Mouse (Mus musculus): ENCODE measurements around the gene Zswim3. TPM values are rescaled to one million over a fixed set of nuclear protein-coding genes. Genes with fewer than 3 reads are reported as not detected.
"Not testable (repeated sequence)": the region's sequence is repeated elsewhere in the genome, so short reads cannot be mapped to it uniquely, and the experiment has no call there.

Zswim3 gene
- polyA plus RNA-seq, 1 experiment from 2014 or later = 7.9 TPM

DNA sequence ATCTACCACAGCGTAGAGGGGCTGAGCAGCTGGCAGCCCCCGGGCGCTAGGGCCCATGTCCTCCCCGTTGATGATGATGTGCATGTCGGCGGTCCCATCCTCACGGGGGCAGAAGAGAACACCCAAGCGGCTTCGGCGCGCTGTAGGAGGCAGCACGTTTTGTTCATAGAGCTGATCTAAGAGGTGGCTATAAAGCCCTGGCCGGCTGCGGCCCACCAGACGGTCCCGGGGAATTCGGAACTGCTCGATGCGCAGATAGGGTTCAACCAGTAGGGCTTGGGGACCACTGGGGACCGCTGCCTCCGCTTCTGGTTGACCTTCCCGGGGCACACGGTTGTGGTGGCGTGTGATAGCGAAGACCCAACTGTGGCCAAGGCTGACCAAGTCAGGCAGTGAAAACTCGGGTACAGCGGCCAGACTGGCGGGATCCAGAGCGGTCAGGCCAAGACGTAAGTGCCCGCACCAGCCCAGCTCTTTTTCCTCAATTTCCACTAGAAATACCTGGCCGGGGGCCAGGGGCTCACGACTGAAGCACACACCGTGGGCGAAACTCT is 27.9 kb downstream of the Zswim3 start, which contains the start of gene Ctsa:
Gene Ctsa, plus strand, starts transcription at position 126 of the 554 bp plus-strand sequence.
- Histone ChIP-seq H3K4me1 (peaks cover 17% of the 10 kb centered on the region), H3K9me3 (no peaks in the 10 kb centered on the region), H3K36me3 (0 out of 2 replicates have a peak, but pooled peaks cover 3% of the 10 kb centered on the region), H3K27ac (peak within 1 kb of the TSS; percentile 87), H3K9ac (peak within 1 kb of the TSS; percentile 81), H3K4me3 (replicated peaks) (peak within 1 kb of the TSS; percentile 63), H3K27me3 (replicated peaks) (no peaks in the 10 kb centered on the region), H3K4me2 (peak within 1 kb of the TSS; percentile 98)
- ATAC-seq (ENCODE audit: insufficient read depth, low FRiP score, low read depth) = peak; percentile 69
- WGBS = under 1% methylated on average over 35 of the region's 35 CpGs

DNA sequence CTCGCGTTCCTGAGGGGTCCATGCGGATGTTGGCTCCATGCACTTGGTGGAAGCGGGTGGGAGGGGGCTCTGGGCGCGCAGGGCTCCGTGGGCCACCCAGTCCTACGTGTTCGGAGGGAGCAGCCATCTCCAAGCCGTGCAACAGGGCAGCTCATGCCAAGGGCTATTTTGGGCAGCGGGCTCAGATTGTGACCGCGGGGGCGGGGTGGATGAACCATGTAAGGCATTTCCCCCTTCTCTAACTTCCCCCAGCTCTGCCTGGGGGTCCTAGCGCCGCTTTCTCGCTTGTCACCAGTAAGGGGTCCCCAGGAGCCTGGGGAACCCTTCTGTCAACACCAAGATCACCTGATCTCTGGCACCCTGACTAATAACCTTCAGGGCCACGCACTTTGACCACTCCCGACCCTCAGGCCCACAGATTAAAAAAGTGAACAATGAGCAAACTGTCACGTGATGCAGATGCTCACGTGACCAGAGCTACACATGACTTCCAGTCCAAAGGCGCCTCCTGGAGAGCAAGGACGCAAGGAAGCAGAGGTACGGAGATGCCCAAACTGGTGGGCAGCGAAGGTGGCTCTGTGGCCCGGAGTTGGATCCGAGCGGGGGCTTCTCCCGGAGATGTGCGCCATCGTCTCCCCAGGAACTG is 28.5 kb downstream of the Zswim3 start, which contains the start of gene Neurl2:
Gene Neurl2, minus strand, starts transcription at position 143 of the 646 bp plus-strand sequence.
- Histone ChIP-seq H3K27me3 (replicated peaks) (no peaks in the 10 kb centered on the region), H3K9ac (peak within 1 kb of the TSS; percentile 81), H3K4me1 (peaks cover 17% of the 10 kb centered on the region), H3K36me3 (0 out of 2 replicates have a peak, but pooled peaks cover 3% of the 10 kb centered on the region), H3K4me2 (peak within 1 kb of the TSS; percentile 98), H3K27ac (peak within 1 kb of the TSS; percentile 87), H3K4me3 (replicated peaks) (peak within 1 kb of the TSS; percentile 63), H3K9me3 (no peaks in the 10 kb centered on the region)
- peak; percentile 63 for ATAC-seq (ENCODE audit: insufficient read depth, low FRiP score, low read depth)
- WGBS = under 1% methylated on average over 31 of the region's 31 CpGs

DNA sequence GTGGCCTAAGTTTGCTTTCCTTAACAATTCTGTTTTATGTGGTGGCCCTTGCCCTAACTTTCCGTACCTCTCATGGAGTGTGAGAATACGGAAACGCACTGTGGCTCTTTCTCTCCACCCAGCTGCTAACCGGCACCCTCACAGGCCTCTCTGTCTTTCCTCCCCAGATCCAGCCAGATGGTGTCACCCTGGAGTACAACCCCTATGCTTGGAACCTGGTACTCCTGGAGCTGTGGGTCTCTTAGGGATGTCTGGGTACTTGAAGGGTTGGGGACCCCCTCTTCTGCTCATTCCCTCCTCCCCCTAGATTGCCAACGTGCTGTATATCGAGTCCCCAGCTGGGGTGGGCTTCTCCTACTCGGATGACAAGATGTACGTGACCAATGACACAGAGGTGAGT is 29.6 kb downstream of the Zswim3 start:
- no peak for ATAC-seq (ENCODE audit: insufficient read depth, low FRiP score, low read depth)
- Histone ChIP-seq H3K9ac (peak overlapping the region; percentile 81; the same call in 1 of the 2 replicates), H3K36me3 (peaks cover 13% of the 10 kb centered on the region; the same call in 1 of the 2 replicates), H3K27ac (no peak overlapping the region), H3K4me3 (replicated peaks) (peak overlapping the region; percentile 63), H3K4me1 (peaks cover 17% of the 10 kb centered on the region), H3K27me3 (replicated peaks) (no peaks in the 10 kb centered on the region), H3K4me2 (peak overlapping the region; percentile 98), H3K9me3 (no peaks in the 10 kb centered on the region)
- WGBS = 35% methylated on average over 8 of the region's 8 CpGs

DNA sequence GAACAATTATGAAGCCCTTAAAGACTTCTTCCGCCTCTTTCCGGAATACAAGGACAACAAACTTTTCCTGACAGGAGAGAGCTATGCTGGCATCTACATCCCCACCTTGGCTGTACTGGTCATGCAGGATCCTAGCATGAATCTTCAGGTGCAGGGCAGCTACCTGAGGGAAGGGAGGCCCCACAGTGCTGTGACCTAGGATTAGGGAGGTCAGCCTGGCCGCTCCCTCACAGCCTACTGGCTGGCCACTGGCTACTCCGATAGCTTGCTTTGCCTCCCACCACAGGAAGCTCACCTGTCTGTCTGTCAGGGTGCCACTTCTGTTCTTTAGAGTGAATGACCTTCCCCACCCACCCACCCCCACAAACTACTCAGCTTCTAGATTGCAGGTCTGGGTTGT is 30.3 kb downstream of the Zswim3 start:
- Histone ChIP-seq H3K4me2 (no peak overlapping the region), H3K27ac (no peak overlapping the region), H3K36me3 (peaks cover 19% of the 10 kb centered on the region; the same call in 1 of the 2 replicates), H3K9ac (no peak overlapping the region), H3K4me3 (replicated peaks) (peak overlapping the region; percentile 63; the same call in 1 of the 2 replicates), H3K9me3 (no peaks in the 10 kb centered on the region), H3K4me1 (peaks cover 17% of the 10 kb centered on the region), H3K27me3 (replicated peaks) (no peaks in the 10 kb centered on the region)
- no peak for ATAC-seq (ENCODE audit: insufficient read depth, low FRiP score, low read depth)
- 87% methylated on average over 4 of the region's 4 CpGs for WGBS

DNA sequence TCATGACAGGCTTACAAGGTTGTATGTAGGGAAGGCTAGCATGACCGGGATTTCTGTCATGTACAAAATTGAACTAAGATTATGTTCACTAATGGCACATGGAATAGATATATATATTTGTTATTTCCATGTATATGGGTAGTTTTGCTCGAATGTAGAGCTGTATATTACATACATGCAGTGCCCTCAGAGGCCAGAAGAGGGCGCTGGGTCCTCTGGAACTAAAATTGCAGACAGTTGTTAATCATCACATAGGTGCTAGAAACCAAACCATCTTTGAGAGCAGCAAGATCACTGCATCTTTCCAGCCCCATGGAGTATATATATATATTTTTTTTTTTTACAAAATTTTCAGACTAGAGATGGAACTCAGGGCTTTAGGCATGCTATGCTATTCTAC is 40.9 kb downstream of the Zswim3 start:
- H3K9ac ChIP-seq = no peak overlapping the region
- no peak overlapping the region for H3K4me2 ChIP-seq
- no peaks in the 10 kb centered on the region for H3K27me3 ChIP-seq (replicated peaks)
- 50% methylated on average over 3 of the region's 3 CpGs for WGBS
- H3K36me3 ChIP-seq = no peaks in the 10 kb centered on the region
- H3K9me3 ChIP-seq = no peaks in the 10 kb centered on the region
- H3K27ac ChIP-seq = no peak overlapping the region
- H3K4me1 ChIP-seq = no peaks in the 10 kb centered on the region
- no peak for ATAC-seq (ENCODE audit: insufficient read depth, low FRiP score, low read depth)
- H3K4me3 ChIP-seq (replicated peaks) = no peak overlapping the region

DNA sequence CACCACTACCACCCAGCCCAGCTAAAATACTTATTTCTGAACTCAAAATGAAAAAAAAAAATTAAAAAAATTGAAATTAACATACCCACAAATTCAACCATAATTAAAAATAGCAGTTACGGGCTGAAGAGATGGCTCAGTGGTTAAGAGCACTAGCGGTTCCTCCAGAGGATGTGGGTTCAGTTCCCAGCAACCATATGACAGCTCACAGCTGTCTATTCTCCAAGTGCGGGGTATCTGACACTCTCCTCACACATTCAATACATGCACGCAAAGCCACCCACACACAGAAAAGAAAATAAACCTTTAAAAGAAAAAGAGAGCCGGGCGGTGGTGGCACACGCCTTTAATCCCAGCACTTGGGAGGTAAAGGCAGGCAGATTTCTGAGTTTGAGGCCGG is 45.2 kb downstream of the Zswim3 start:
- 75% methylated on average over 8 of the region's 8 CpGs for WGBS
- Histone ChIP-seq H3K4me3 (replicated peaks) (no peak overlapping the region), H3K27ac (no peak overlapping the region), H3K9ac (no peak overlapping the region), H3K27me3 (replicated peaks) (no peaks in the 10 kb centered on the region), H3K9me3 (no peaks in the 10 kb centered on the region), H3K36me3 (no peaks in the 10 kb centered on the region), H3K4me2 (no peak overlapping the region), H3K4me1 (no peaks in the 10 kb centered on the region)
- ATAC-seq (ENCODE audit: insufficient read depth, low FRiP score, low read depth) = no peak

DNA sequence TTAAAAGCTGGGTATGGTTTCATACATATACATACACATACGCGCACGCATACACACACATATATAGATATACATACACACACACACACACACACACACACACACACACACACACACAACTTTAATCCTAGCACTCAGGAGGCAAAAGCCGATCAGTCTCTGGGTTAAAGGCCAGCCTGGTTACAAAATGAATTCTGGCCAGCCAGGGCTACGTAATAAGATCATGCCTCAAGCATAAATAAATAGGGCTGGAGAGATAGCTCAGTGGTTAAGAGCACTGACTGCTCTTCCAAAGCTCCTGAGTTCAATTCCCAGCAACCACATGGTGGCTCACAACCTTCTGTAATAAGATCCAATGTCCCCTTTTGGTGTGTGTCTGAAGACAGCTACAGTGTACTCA is 50.7 kb downstream of the Zswim3 start:
- not testable (repeated sequence) for H3K9me3 ChIP-seq; H3K4me2 ChIP-seq; H3K27ac ChIP-seq; H3K4me3 ChIP-seq (replicated peaks); H3K36me3 ChIP-seq; ATAC-seq (ENCODE audit: insufficient read depth, low FRiP score, low read depth); H3K9ac ChIP-seq
- WGBS = 79% methylated on average over 5 of the region's 5 CpGs
- H3K4me1 ChIP-seq = peaks cover 30% of the 10 kb centered on the region
- H3K27me3 ChIP-seq (replicated peaks) = peaks cover 12% of the 10 kb centered on the region

DNA sequence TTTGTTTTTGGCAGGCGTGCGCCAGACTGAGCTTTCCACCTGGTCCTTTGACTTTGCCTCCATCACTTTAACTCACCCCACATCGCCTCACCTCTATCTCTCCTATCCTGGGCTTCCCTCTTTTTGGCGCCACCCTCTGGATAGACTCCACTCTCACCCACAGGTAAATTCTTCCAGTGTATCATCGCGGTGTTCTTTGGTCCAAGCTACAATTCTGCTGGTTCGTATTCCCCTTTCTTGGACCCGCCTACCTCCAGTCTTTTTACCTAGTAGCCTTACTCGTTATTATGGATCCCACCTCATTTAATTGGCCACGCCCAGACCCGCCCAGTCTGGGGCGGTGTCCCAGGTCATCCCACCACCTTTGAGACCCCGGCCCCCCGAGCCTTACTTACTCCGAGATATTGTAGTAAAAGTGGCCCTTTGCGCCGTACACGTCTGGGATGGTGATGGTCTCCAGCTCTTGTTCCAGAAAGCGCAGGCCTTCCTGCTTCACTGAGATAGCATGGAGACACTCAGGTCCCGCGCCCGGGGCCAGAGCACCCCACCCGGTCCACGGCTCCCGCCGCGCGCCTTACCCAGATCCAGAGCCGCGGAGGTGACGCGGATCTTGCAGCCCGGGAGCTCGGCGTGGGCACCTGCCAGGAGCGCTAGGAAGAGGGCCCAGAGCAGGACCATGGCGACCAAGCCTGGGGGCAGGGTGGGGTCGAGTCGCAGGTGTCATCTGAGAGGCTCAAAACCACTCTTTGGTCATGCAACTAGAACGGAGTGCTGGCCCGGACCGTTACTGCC is 51.6 kb downstream of the Zswim3 start:
- H3K36me3 ChIP-seq = no peaks in the 10 kb centered on the region
- H3K9me3 ChIP-seq = no peaks in the 10 kb centered on the region
- H3K9ac ChIP-seq = peak overlapping the region; percentile 40; the same call in 1 of the 2 replicates
- H3K27ac ChIP-seq = no peak overlapping the region
- no peak for ATAC-seq (ENCODE audit: insufficient read depth, low FRiP score, low read depth)
- WGBS = 2% methylated on average over 42 of the region's 42 CpGs
- H3K4me3 ChIP-seq (replicated peaks) = peak overlapping the region; percentile 51
- peaks cover 12% of the 10 kb centered on the region for H3K27me3 ChIP-seq (replicated peaks)
- H3K4me1 ChIP-seq = peaks cover 36% of the 10 kb centered on the region
- peak overlapping the region; percentile 94 for H3K4me2 ChIP-seq

DNA sequence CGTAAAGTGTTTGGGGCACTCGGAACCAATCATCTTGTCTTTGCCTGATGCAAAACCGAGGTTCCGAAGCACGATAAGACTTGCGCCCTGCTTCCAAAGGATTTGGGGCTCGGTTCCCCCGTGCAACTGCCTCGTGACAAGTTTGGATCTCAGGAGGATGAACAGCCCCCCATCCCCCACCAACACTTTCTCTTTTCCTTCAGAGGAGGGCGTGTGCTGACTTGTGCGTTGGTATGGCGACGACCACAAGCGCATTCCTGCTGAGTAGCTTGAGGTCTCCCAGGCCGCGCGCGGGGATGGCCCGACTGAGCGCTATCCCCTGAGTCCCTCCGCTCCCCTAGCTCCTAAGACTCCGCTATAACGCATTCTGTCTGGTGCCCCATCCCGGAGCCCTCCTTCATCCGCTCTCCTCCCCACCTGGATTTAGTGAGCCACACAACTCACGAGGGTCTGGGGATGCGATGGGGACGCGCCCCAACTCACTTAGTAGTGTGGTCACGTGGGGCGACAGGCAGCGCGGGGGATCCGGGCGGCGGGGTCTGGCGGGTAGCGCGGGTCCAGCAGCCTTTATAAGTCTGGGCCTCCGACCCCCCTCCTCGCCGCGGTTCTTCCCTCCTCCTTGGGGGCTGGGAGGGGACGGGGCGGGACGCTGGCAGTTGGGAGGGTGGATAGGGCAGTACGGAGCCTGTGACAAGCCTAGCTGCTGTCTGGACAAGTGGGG is 52.4 kb downstream of the Zswim3 start, which contains the start of gene Pltp:
Gene Pltp, minus strand, starts transcription at position 611 of the 721 bp plus-strand sequence.
- Histone ChIP-seq H3K9me3 (no peaks in the 10 kb centered on the region), H3K27me3 (replicated peaks) (peaks cover 12% of the 10 kb centered on the region), H3K4me2 (peak within 1 kb of the TSS; percentile 94), H3K4me3 (replicated peaks) (peak within 1 kb of the TSS; percentile 51), H3K27ac (peak within 1 kb of the TSS; percentile 73; the same call in 1 of the 2 replicates), H3K4me1 (peaks cover 42% of the 10 kb centered on the region), H3K9ac (peak within 1 kb of the TSS; percentile 40; the same call in 1 of the 2 replicates), H3K36me3 (no peaks in the 10 kb centered on the region)
- ATAC-seq (ENCODE audit: insufficient read depth, low FRiP score, low read depth) = peak; percentile 51; the same call in 1 of the 2 replicates
- WGBS = under 1% methylated on average over 46 of the region's 47 CpGs

DNA sequence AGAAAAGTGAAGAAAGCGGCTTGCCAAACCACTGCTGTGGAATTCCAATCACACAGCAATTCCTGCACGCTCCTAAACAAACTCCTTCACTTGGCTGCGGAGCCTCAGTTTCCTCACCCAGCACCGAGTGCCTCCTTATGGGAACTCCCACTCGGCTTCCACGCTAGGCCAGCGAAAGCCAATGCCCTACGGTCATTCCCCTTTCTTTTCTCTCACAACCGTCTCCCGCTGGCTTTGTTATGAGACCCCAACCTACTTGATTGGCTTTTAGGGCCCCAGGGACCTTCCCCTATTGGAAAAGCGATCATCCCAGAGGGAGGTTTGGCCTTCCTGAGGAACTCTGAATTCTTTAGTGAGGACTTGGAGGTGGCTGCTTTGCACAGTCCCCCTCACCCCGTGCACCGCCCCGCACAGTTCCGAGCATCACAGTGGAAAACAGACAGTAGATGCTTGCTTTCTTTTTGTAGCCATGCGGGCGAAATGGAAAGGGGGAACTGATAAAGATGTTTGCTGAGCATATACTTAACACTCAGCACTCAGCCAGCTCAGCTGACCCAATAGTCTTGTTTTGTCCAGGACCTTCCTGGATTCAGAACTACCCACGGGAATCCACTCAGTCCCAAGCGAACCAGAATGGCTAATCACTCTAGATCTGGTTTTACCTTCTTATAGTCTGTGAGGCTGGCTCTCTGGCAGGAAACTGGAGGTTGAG is 53.1 kb downstream of the Zswim3 start:
- H3K4me2 ChIP-seq = peak overlapping the region; percentile 94
- 0 out of 2 replicates have a peak overlapping the region, but pooled peaks have one; percentile 27 for H3K9ac ChIP-seq
- peaks cover 48% of the 10 kb centered on the region for H3K4me1 ChIP-seq
- 13% methylated on average over 19 of the region's 19 CpGs for WGBS
- ATAC-seq (ENCODE audit: insufficient read depth, low FRiP score, low read depth) = no peak
- H3K36me3 ChIP-seq = no peaks in the 10 kb centered on the region
- H3K27ac ChIP-seq = peak overlapping the region; percentile 64; the same call in 1 of the 2 replicates
- peak overlapping the region; percentile 51 for H3K4me3 ChIP-seq (replicated peaks)
- H3K9me3 ChIP-seq = no peaks in the 10 kb centered on the region
- peaks cover 12% of the 10 kb centered on the region for H3K27me3 ChIP-seq (replicated peaks)

DNA sequence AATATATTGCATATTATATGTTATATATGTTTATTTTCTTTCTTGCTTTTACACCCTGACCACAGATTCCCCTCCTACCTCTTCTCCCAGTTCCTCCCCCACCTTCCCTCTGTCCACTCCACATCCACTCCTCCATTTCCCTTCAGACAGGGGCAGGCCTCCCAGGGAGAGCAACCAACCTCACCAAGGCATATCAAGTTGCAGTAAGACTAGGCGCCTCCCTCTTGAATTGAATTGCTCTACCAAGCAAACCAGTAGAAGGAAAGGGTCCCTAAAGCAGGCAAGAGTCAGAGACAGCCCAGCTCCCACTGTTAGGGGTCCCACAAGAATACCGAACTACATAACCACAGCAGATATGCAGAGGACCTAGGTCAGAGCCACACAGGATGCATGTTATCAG is 54.3 kb downstream of the Zswim3 start:
- Histone ChIP-seq H3K4me3 (replicated peaks) (no peak overlapping the region), H3K9me3 (no peaks in the 10 kb centered on the region), H3K36me3 (no peaks in the 10 kb centered on the region), H3K4me2 (no peak overlapping the region), H3K4me1 (peaks cover 48% of the 10 kb centered on the region), H3K27me3 (replicated peaks) (peaks cover 12% of the 10 kb centered on the region), H3K9ac (no peak overlapping the region), H3K27ac (no peak overlapping the region)
- WGBS = 54% methylated on average over 2 of the region's 2 CpGs
- ATAC-seq (ENCODE audit: insufficient read depth, low FRiP score, low read depth) = no peak
